Mouse (Mus musculus) stomach, postnatal 0 days (tissue): ENCODE data around the gene Rprml. TPM values are rescaled to one million over a fixed set of nuclear protein-coding genes. Genes with fewer than 3 reads are reported as not detected.
A peak's percentile ranks its signal among the peaks of the same experiment; 100 is the strongest.

Source experiments
- ATAC-seq: fragments of 200-750 bp; cut with Nextera tagmentation; 2 replicates; pipeline ENCODE4 v1.8.0; 2017; ENCODE audit not compliant: low FRiP score, low TSS enrichment
- DNase-seq: peaks from one replicate; pipeline ENCODE4 v3.0.0-alpha.2; 2016; ENCODE audit warnings: low spot score
- H3K27ac ChIP-seq: fragments of 300-500 bp; sonication (generic); replicated peaks from 2 replicates; pipeline ENCODE4 v1.5.1; 2014; ENCODE audit warnings: mild to moderate bottlenecking, control low read depth
- H3K27me3 ChIP-seq: fragments of 300-500 bp; sonication (generic); 2 replicates; pipeline ENCODE4 v1.6.1; 2014; ENCODE audit warnings: low read length; ENCODE audit not compliant: control insufficient read depth, insufficient read depth
- H3K36me3 ChIP-seq: fragments of 300-500 bp; sonication (generic); 2 replicates; pipeline ENCODE4 v1.6.1; 2014; ENCODE audit warnings: low read length, mixed read lengths; ENCODE audit not compliant: control insufficient read depth, insufficient read depth
- H3K4me1 ChIP-seq: fragments of 300-500 bp; sonication (generic); replicated peaks from 2 replicates; pipeline ENCODE4 v1.6.1; 2014; ENCODE audit warnings: antibody characterized with exemption; ENCODE audit not compliant: control insufficient read depth, insufficient read depth
- H3K4me2 ChIP-seq: fragments of 300-500 bp; sonication (generic); replicated peaks from 2 replicates; pipeline ENCODE4 v1.6.1; 2014; ENCODE audit warnings: low read depth, mild to moderate bottlenecking, control low read depth, moderate library complexity
- H3K4me3 ChIP-seq: fragments of 300-500 bp; sonication (generic); 2 replicates; pipeline ENCODE4 v1.5.1; 2014; ENCODE audit warnings: low read depth, low read length, control low read depth
- H3K9ac ChIP-seq: fragments of 300-500 bp; sonication (generic); 2 replicates; pipeline ENCODE4 v1.6.1; 2014; ENCODE audit warnings: mild to moderate bottlenecking, low read length, control low read depth, mixed read lengths
- H3K9me3 ChIP-seq: fragments of 300-500 bp; sonication (generic); 2 replicates; pipeline ENCODE4 v1.6.1; 2016; ENCODE audit warnings: low read length; ENCODE audit not compliant: control insufficient read depth
- CTCF ChIP-seq: IDR thresholded peaks from 2 replicates; pipeline ENCODE4 v1.5.1; 2016; ENCODE audit warnings: antibody characterized with exemption, low read depth, mild to moderate bottlenecking, moderate library complexity
- EP300 ChIP-seq: optimal IDR thresholded peaks from 2 replicates; pipeline ENCODE3; 2016; ENCODE audit warnings: antibody characterized with exemption
- whole genome bisulfite sequencing: fragments of 180-500 bp; shearing (Covaris S2); extraction: QIAGEN DNeasy Blood & Tissue Kit; methylation state at CpG from one replicate; pipeline ENCODE4 v1.1.7; 2014; 5-methylcytosine and 5-hydroxymethylcytosine counted together
- polyA plus RNA-seq: library from polyadenylated mRNA; unstranded; fragments of >200 nt; fragmentation: Nextera tagmentation; extraction: Ambion mirVana; gene quantifications from 2 replicates; pipeline ENCODE4 v1.2.1, GENCODE M21; 2015

The Rprml gene
- polyA plus RNA-seq, 1 experiment from 2014 or later: 0.16 TPM

GRCm38 (mm10) chr11:103635481-103635880 is 13.9 kb upstream of the Rprml start:
- DNase-seq (no peak), ATAC-seq (no peak)
- no peak overlapping the region for H3K4me2 ChIP-seq
- no peak for TF ChIP-seq EP300
- no peak for TF ChIP-seq CTCF
- WGBS: 71% methylated on average over 3 of the region's 3 CpGs
- no peak overlapping the region for H3K9ac ChIP-seq
- no peaks in the 10 kb centered on the region for H3K4me1 ChIP-seq
- H3K27ac ChIP-seq: no peak overlapping the region
- H3K36me3 ChIP-seq: no peaks in the 10 kb centered on the region
- H3K4me3 ChIP-seq: no peak overlapping the region
- no peaks in the 10 kb centered on the region for H3K9me3 ChIP-seq
- no peaks in the 10 kb centered on the region for H3K27me3 ChIP-seq

GRCm38 (mm10) chr11:103636261-103636660 is 13.1 kb upstream of the Rprml start:
- DNase-seq (no peak), ATAC-seq (no peak)
- Histone ChIP-seq H3K9ac (no peak overlapping the region), H3K9me3 (no peaks in the 10 kb centered on the region), H3K4me2 (no peak overlapping the region), H3K4me1 (no peaks in the 10 kb centered on the region), H3K4me3 (no peak overlapping the region), H3K36me3 (no peaks in the 10 kb centered on the region), H3K27ac (no peak overlapping the region), H3K27me3 (peaks cover 3% of the 10 kb centered on the region; the same call in 1 of the 2 replicates)
- WGBS: 71% methylated on average over 6 of the region's 6 CpGs
- TF ChIP-seq CTCF: no peak
- no peak for TF ChIP-seq EP300

- no peak for TF ChIP-seq CTCF
- TF ChIP-seq EP300: no peak
- H3K4me2 ChIP-seq: no peak within 1 kb of the TSS
- DNase-seq: no peak
- H3K27ac ChIP-seq: no peak within 1 kb of the TSS
- peaks cover 3% of the 10 kb centered on the region; the same call in 1 of the 2 replicates for H3K27me3 ChIP-seq
- ATAC-seq: no peak
- whole genome bisulfite sequencing: 78% methylated on average over 3 of the region's 3 CpGs
- H3K9ac ChIP-seq: no peak within 1 kb of the TSS
- no peaks in the 10 kb centered on the region for H3K36me3 ChIP-seq
- no peak within 1 kb of the TSS for H3K4me3 ChIP-seq
- H3K4me1 ChIP-seq: no peaks in the 10 kb centered on the region
- H3K9me3 ChIP-seq: no peaks in the 10 kb centered on the region
Measured at GRCm38 (mm10) chr11:103638790-103639189, 10.6 kb upstream of the Rprml start, which contains the start of gene Lyzl6. Gene Lyzl6 (minus strand): TSS chr11:103638890.

- no peaks in the 10 kb centered on the region for H3K36me3 ChIP-seq
- no peaks in the 10 kb centered on the region for H3K4me1 ChIP-seq
- no peak for TF ChIP-seq EP300
- peak; percentile 98 for TF ChIP-seq CTCF
- ATAC-seq (no peak), DNase-seq (peak; percentile 64)
- H3K9ac ChIP-seq: no peak overlapping the region
- H3K4me2 ChIP-seq: no peak overlapping the region
- 4% methylated on average over 10 of the region's 10 CpGs for WGBS
- H3K27ac ChIP-seq: no peak overlapping the region
- H3K27me3 ChIP-seq: peaks cover 3% of the 10 kb centered on the region; the same call in 1 of the 2 replicates
- no peaks in the 10 kb centered on the region for H3K9me3 ChIP-seq
- no peak overlapping the region for H3K4me3 ChIP-seq
Measured at GRCm38 (mm10) chr11:103639407-103639946, 9.9 kb upstream of the Rprml start.

- peaks cover 3% of the 10 kb centered on the region; the same call in 1 of the 2 replicates for H3K27me3 ChIP-seq
- no peak overlapping the region for H3K9ac ChIP-seq
- no peak overlapping the region for H3K27ac ChIP-seq
- H3K4me2 ChIP-seq: no peak overlapping the region
- DNase-seq (no peak), ATAC-seq (no peak)
- H3K4me3 ChIP-seq: no peak overlapping the region
- H3K9me3 ChIP-seq: no peaks in the 10 kb centered on the region
- H3K4me1 ChIP-seq: no peaks in the 10 kb centered on the region
- WGBS: 74% methylated on average over 9 of the region's 9 CpGs
- H3K36me3 ChIP-seq: no peaks in the 10 kb centered on the region
- TF ChIP-seq EP300: no peak
- TF ChIP-seq CTCF: no peak
Measured at GRCm38 (mm10) chr11:103643211-103643610, 6.2 kb upstream of the Rprml start.

GRCm38 (mm10) chr11:103645731-103646130 is 3.6 kb upstream of the Rprml start:
- TF ChIP-seq CTCF (no peak), EP300 (no peak)
- Histone ChIP-seq H3K27me3 (peaks cover 17% of the 10 kb centered on the region; the same call in 1 of the 2 replicates), H3K36me3 (no peaks in the 10 kb centered on the region), H3K4me2 (no peak overlapping the region), H3K9me3 (no peaks in the 10 kb centered on the region), H3K9ac (no peak overlapping the region), H3K4me3 (no peak overlapping the region), H3K4me1 (no peaks in the 10 kb centered on the region), H3K27ac (no peak overlapping the region)
- DNase-seq: peak; percentile 10
- no peak for ATAC-seq
- WGBS: 43% methylated on average over 8 of the region's 8 CpGs
